Mouse (Mus musculus): ENCODE results near the gene Fat1. TPM values are rescaled to one million over a fixed set of nuclear protein-coding genes. Genes with fewer than 3 reads are reported as not detected.

Gene Fat1
- total RNA-seq (2021) (10 to 100 TPM; 16.6 to 18.7 TPM), polyA plus RNA-seq (2012; rRNA removed) (9.8 and 14.0 TPM in 2 replicates)
- long read RNA-seq, partial matches to known transcripts = 1 of 1 reads
- long read RNA-seq, other reads (novel, unspliced or antisense) = 0 of 1 reads

GRCm38 (mm10) chr8:44934850-44935497 is at the start of gene Fat1:
Gene Fat1 (plus strand): TSS chr8:44935447.
- DNase-seq = peak; percentile 90
- TF ChIP-seq CTCF (IDR thresholded peaks at IDR 0.05) = peak; percentile 52
- peak; percentile 57; the same call in 1 of the 2 replicates for TF ChIP-seq EP300 (IDR thresholded peaks at IDR 0.05; ENCODE audit: insufficient read depth, low read depth, low read length)
- peak; percentile 79 for TF ChIP-seq POLR2A (IDR thresholded peaks at IDR 0.05; ENCODE audit: insufficient read depth, low read depth, low read length)
- intact Hi-C loops (cut with DNase I) = loop anchor here (2.0 kb wide), 1 partner anchor 240 kb away; no protein-coding TSS in a partner anchor
- H3K27ac ChIP-seq = peak within 1 kb of the TSS; percentile 76
- H3K27me3 ChIP-seq (ENCODE audit: control insufficient read depth, insufficient read depth, low read length) = no peaks in the 10 kb centered on the region
- WGBS = under 1% methylated on average over 49 of the region's 49 CpGs
- H3K79me2 ChIP-seq (replicated peaks; ENCODE audit: control insufficient read depth, insufficient read depth, low read length) = no peaks in the 10 kb centered on the region
- no peaks in the 10 kb centered on the region for H3K4me1 ChIP-seq (ENCODE audit: control insufficient read depth, insufficient read depth, low read length)
- peak within 1 kb of the TSS; percentile 57 for H3K4me3 ChIP-seq
- H3K36me3 ChIP-seq (ENCODE audit: control insufficient read depth, insufficient read depth, low read length) = no peaks in the 10 kb centered on the region
- H3K9ac ChIP-seq (ENCODE audit: low read depth, low read length) = peak within 1 kb of the TSS; percentile 69

- Histone ChIP-seq H3K4me1 (ENCODE audit: control insufficient read depth, insufficient read depth, low read length) (no peaks in the 10 kb centered on the region), H3K36me3 (ENCODE audit: control insufficient read depth, insufficient read depth, low read length) (no peaks in the 10 kb centered on the region), H3K4me3 (no peak overlapping the region), H3K9ac (ENCODE audit: low read depth, low read length) (no peak overlapping the region), H3K27ac (no peak overlapping the region), H3K27me3 (ENCODE audit: control insufficient read depth, insufficient read depth, low read length) (no peaks in the 10 kb centered on the region), H3K79me2 (replicated peaks; ENCODE audit: control insufficient read depth, insufficient read depth, low read length) (no peaks in the 10 kb centered on the region)
- intact Hi-C loops (cut with DNase I) = no loop called here
- no peak for TF ChIP-seq CTCF (IDR thresholded peaks at IDR 0.05)
- no peak for TF ChIP-seq POLR2A (IDR thresholded peaks at IDR 0.05; ENCODE audit: insufficient read depth, low read depth, low read length)
- TF ChIP-seq EP300 (IDR thresholded peaks at IDR 0.05; ENCODE audit: insufficient read depth, low read depth, low read length) = no peak
- no peak for DNase-seq
- 70% methylated on average over 6 of the region's 6 CpGs for WGBS
Measured at GRCm38 (mm10) chr8:44894626-44895025, 40.6 kb upstream of the Fat1 start.

- 76% methylated on average over 12 of the region's 12 CpGs for WGBS
- Histone ChIP-seq H3K9ac (ENCODE audit: low read depth, low read length) (no peak overlapping the region), H3K79me2 (replicated peaks; ENCODE audit: control insufficient read depth, insufficient read depth, low read length) (no peaks in the 10 kb centered on the region), H3K4me3 (no peak overlapping the region), H3K36me3 (ENCODE audit: control insufficient read depth, insufficient read depth, low read length) (no peaks in the 10 kb centered on the region), H3K4me1 (ENCODE audit: control insufficient read depth, insufficient read depth, low read length) (no peaks in the 10 kb centered on the region), H3K27me3 (ENCODE audit: control insufficient read depth, insufficient read depth, low read length) (no peaks in the 10 kb centered on the region), H3K27ac (no peak overlapping the region)
- intact Hi-C loops (cut with DNase I) = no loop called here
- TF ChIP-seq POLR2A (IDR thresholded peaks at IDR 0.05; ENCODE audit: insufficient read depth, low read depth, low read length) (no peak), CTCF (IDR thresholded peaks at IDR 0.05) (no peak), EP300 (IDR thresholded peaks at IDR 0.05; ENCODE audit: insufficient read depth, low read depth, low read length) (no peak)
- DNase-seq = no peak
Measured at GRCm38 (mm10) chr8:44899575-44899991, 35.7 kb upstream of the Fat1 start.

- H3K79me2 ChIP-seq (replicated peaks; ENCODE audit: control insufficient read depth, insufficient read depth, low read length) = no peaks in the 10 kb centered on the region
- H3K27me3 ChIP-seq (ENCODE audit: control insufficient read depth, insufficient read depth, low read length) = no peaks in the 10 kb centered on the region
- H3K4me3 ChIP-seq = no peak overlapping the region
- H3K27ac ChIP-seq = no peak overlapping the region
- no peak overlapping the region for H3K9ac ChIP-seq (ENCODE audit: low read depth, low read length)
- TF ChIP-seq CTCF (IDR thresholded peaks at IDR 0.05) (no peak), POLR2A (IDR thresholded peaks at IDR 0.05; ENCODE audit: insufficient read depth, low read depth, low read length) (no peak), EP300 (IDR thresholded peaks at IDR 0.05; ENCODE audit: insufficient read depth, low read depth, low read length) (no peak)
- no peak for DNase-seq
- intact Hi-C loops (cut with DNase I) = no loop called here
- no peaks in the 10 kb centered on the region for H3K4me1 ChIP-seq (ENCODE audit: control insufficient read depth, insufficient read depth, low read length)
- H3K36me3 ChIP-seq (ENCODE audit: control insufficient read depth, insufficient read depth, low read length) = no peaks in the 10 kb centered on the region
- 70% methylated on average over 12 of the region's 12 CpGs for WGBS
Measured at GRCm38 (mm10) chr8:44911126-44911903, 23.9 kb upstream of the Fat1 start.

- Histone ChIP-seq H3K9ac (ENCODE audit: low read depth, low read length) (no peak overlapping the region), H3K27ac (no peak overlapping the region), H3K4me1 (ENCODE audit: control insufficient read depth, insufficient read depth, low read length) (no peaks in the 10 kb centered on the region), H3K27me3 (ENCODE audit: control insufficient read depth, insufficient read depth, low read length) (no peaks in the 10 kb centered on the region), H3K4me3 (no peak overlapping the region), H3K36me3 (ENCODE audit: control insufficient read depth, insufficient read depth, low read length) (no peaks in the 10 kb centered on the region), H3K79me2 (replicated peaks; ENCODE audit: control insufficient read depth, insufficient read depth, low read length) (no peaks in the 10 kb centered on the region)
- 85% methylated on average over 12 of the region's 12 CpGs for WGBS
- TF ChIP-seq CTCF (IDR thresholded peaks at IDR 0.05) (no peak), POLR2A (IDR thresholded peaks at IDR 0.05; ENCODE audit: insufficient read depth, low read depth, low read length) (no peak), EP300 (IDR thresholded peaks at IDR 0.05; ENCODE audit: insufficient read depth, low read depth, low read length) (no peak)
- DNase-seq = no peak
- intact Hi-C loops (cut with DNase I) = no loop called here
Measured at GRCm38 (mm10) chr8:44919487-44920082, 15.7 kb upstream of the Fat1 start.
